Mouse (Mus musculus) limb, embryonic 13.5 days (tissue): ENCODE results near the gene Mus81. TPM values are rescaled to one million over a fixed set of nuclear protein-coding genes. Genes with fewer than 3 reads are reported as not detected.

Experiments used
- ATAC-seq: fragments of 200-750 bp; cut with Nextera tagmentation; 2 replicates; pipeline ENCODE4 v1.8.0; 2017; ENCODE audit warnings: low read depth, moderate number of reproducible peaks, moderate TSS enrichment; ENCODE audit not compliant: low FRiP score
- H3K27ac ChIP-seq: fragments of 300-500 bp; sonication (generic); 2 replicates; pipeline ENCODE4 v1.5.1; 2015; ENCODE audit warnings: inconsistent platforms, mild to moderate bottlenecking, moderate library complexity
- H3K27me3 ChIP-seq: fragments of 300-500 bp; sonication (generic); 2 replicates; pipeline ENCODE4 v1.6.1; 2015; ENCODE audit warnings: mild to moderate bottlenecking, inconsistent platforms
- H3K36me3 ChIP-seq: fragments of 300-500 bp; sonication (generic); 2 replicates; pipeline ENCODE4 v1.6.1; 2015; ENCODE audit warnings: inconsistent platforms, mild to moderate bottlenecking, moderate library complexity
- H3K4me1 ChIP-seq: fragments of 300-500 bp; sonication (generic); 2 replicates; pipeline ENCODE4 v1.6.1; 2015; ENCODE audit warnings: inconsistent platforms
- H3K4me2 ChIP-seq: fragments of 300-500 bp; sonication (generic); replicated peaks from 2 replicates; pipeline ENCODE4 v1.6.1; 2015; ENCODE audit warnings: inconsistent platforms, mild to moderate bottlenecking, moderate library complexity
- H3K4me3 ChIP-seq: fragments of 300-500 bp; sonication (generic); 2 replicates; pipeline ENCODE4 v1.5.1; 2015; ENCODE audit warnings: moderate library complexity, mild to moderate bottlenecking, inconsistent platforms
- H3K9ac ChIP-seq: fragments of 300-500 bp; sonication (generic); 2 replicates; pipeline ENCODE4 v1.6.1; 2015; ENCODE audit warnings: mild to moderate bottlenecking, inconsistent platforms
- H3K9me3 ChIP-seq: fragments of 300-500 bp; sonication (generic); 2 replicates; pipeline ENCODE4 v1.6.1; 2016; ENCODE audit warnings: inconsistent platforms
- WGBS: fragments of 180-500 bp; shearing (Covaris S2); methylation state at CpG from one replicate; pipeline ENCODE4 v1.1.7; 2015; 5-methylcytosine and 5-hydroxymethylcytosine counted together
- polyA plus RNA-seq: library from polyadenylated mRNA; unstranded; fragments of >200 nt; fragmentation: Nextera tagmentation; extraction: Ambion mirVana; gene quantifications from 2 replicates; pipeline ENCODE4 v1.2.1, GENCODE M21; 2015

Mus81 gene
- 40.5 and 42.8 TPM in 2 replicates for polyA plus RNA-seq

- no peaks in the 10 kb centered on the region for H3K27me3 ChIP-seq
- WGBS = under 1% methylated on average over 39 of the region's 39 CpGs
- H3K9me3 ChIP-seq = no peaks in the 10 kb centered on the region
- peak within 1 kb of the TSS; percentile 59 for H3K4me3 ChIP-seq
- H3K36me3 ChIP-seq = peaks cover 51% of the 10 kb centered on the region
- peak within 1 kb of the TSS; percentile 83 for H3K4me2 ChIP-seq
- H3K4me1 ChIP-seq = peaks cover 39% of the 10 kb centered on the region
- ATAC-seq = peak; percentile 77
- peak within 1 kb of the TSS; percentile 99 for H3K27ac ChIP-seq
- H3K9ac ChIP-seq = peak within 1 kb of the TSS; percentile 72
These were observed at the start of gene Mus81 for GRCm38 (mm10) chr19:5487768-5488550. Mus81 (minus strand) TSS chr19:5488402.

GRCm38 (mm10) chr19:5532520-5532919, 44.3 kb upstream of the Mus81 start:
- Histone ChIP-seq H3K4me2 (no peak overlapping the region), H3K9ac (no peak overlapping the region), H3K36me3 (no peaks in the 10 kb centered on the region), H3K9me3 (no peaks in the 10 kb centered on the region), H3K27me3 (0 out of 2 replicates have a peak, but pooled peaks cover 5% of the 10 kb centered on the region), H3K27ac (no peak overlapping the region), H3K4me1 (peaks cover 15% of the 10 kb centered on the region), H3K4me3 (no peak overlapping the region)
- 61% methylated on average over 8 of the region's 8 CpGs for whole genome bisulfite sequencing
- no peak for ATAC-seq

- 0 out of 2 replicates have a peak, but pooled peaks cover 5% of the 10 kb centered on the region for H3K27me3 ChIP-seq
- H3K9me3 ChIP-seq = no peaks in the 10 kb centered on the region
- no peak overlapping the region for H3K27ac ChIP-seq
- H3K4me3 ChIP-seq = no peak overlapping the region
- H3K36me3 ChIP-seq = no peaks in the 10 kb centered on the region
- peaks cover 15% of the 10 kb centered on the region for H3K4me1 ChIP-seq
- 61% methylated on average over 7 of the region's 7 CpGs for WGBS
- ATAC-seq = no peak
- H3K4me2 ChIP-seq = peak overlapping the region; percentile 54; the same call in 1 of the 2 replicates
- H3K9ac ChIP-seq = no peak overlapping the region
These were observed 41.9 kb upstream of the Mus81 start for GRCm38 (mm10) chr19:5530138-5530524.

- H3K4me2 ChIP-seq = peak overlapping the region; percentile 54
- H3K4me1 ChIP-seq = peaks cover 15% of the 10 kb centered on the region
- ATAC-seq = peak; percentile 93
- no peak overlapping the region for H3K27ac ChIP-seq
- H3K27me3 ChIP-seq = 0 out of 2 replicates have a peak, but pooled peaks cover 5% of the 10 kb centered on the region
- 16% methylated on average over 20 of the region's 20 CpGs for whole genome bisulfite sequencing
- no peaks in the 10 kb centered on the region for H3K36me3 ChIP-seq
- H3K4me3 ChIP-seq = no peak overlapping the region
- H3K9me3 ChIP-seq = no peaks in the 10 kb centered on the region
- no peak overlapping the region for H3K9ac ChIP-seq
These were observed 41.3 kb upstream of the Mus81 start for GRCm38 (mm10) chr19:5529325-5530137.

- no peaks in the 10 kb centered on the region for H3K36me3 ChIP-seq
- no peak overlapping the region for H3K27ac ChIP-seq
- no peak for ATAC-seq
These were observed 37.0 kb upstream of the Mus81 start for GRCm38 (mm10) chr19:5525204-5525603.

GRCm38 (mm10) chr19:5518721-5519120, 30.5 kb upstream of the Mus81 start:
- H3K36me3 ChIP-seq = no peaks in the 10 kb centered on the region
- no peaks in the 10 kb centered on the region for H3K9me3 ChIP-seq
- H3K4me2 ChIP-seq = no peak overlapping the region
- no peak for ATAC-seq
- no peaks in the 10 kb centered on the region for H3K4me1 ChIP-seq
- no peak overlapping the region for H3K27ac ChIP-seq
- H3K4me3 ChIP-seq = no peak overlapping the region
- WGBS = 88% methylated on average over 3 of the region's 3 CpGs
- no peak overlapping the region for H3K9ac ChIP-seq
- H3K27me3 ChIP-seq = no peaks in the 10 kb centered on the region

More at GRCm38 (mm10) chr19:5525204-5525603, 37.0 kb upstream of the Mus81 start:
- no peak overlapping the region for H3K4me2 ChIP-seq
- no peak overlapping the region for H3K9ac ChIP-seq
- no peak overlapping the region for H3K4me3 ChIP-seq
- H3K27me3 ChIP-seq = 0 out of 2 replicates have a peak, but pooled peaks cover 2% of the 10 kb centered on the region
- WGBS = 73% methylated on average over 5 of the region's 5 CpGs
- no peaks in the 10 kb centered on the region for H3K9me3 ChIP-seq
- H3K4me1 ChIP-seq = peaks cover 14% of the 10 kb centered on the region

- Histone ChIP-seq H3K36me3 (no peaks in the 10 kb centered on the region), H3K27me3 (no peaks in the 10 kb centered on the region), H3K4me3 (no peak overlapping the region), H3K9ac (no peak overlapping the region), H3K4me2 (no peak overlapping the region), H3K27ac (no peak overlapping the region), H3K9me3 (0 out of 2 replicates have a peak, but pooled peaks cover 5% of the 10 kb centered on the region), H3K4me1 (no peaks in the 10 kb centered on the region)
- ATAC-seq = no peak
- WGBS = 82% methylated on average over 8 of the region's 8 CpGs
These were observed 28.8 kb upstream of the Mus81 start for GRCm38 (mm10) chr19:5516906-5517505.

GRCm38 (mm10) chr19:5515840-5516777, 27.9 kb upstream of the Mus81 start:
- 84% methylated on average over 7 of the region's 7 CpGs for WGBS
- peaks cover 3% of the 10 kb centered on the region for H3K4me1 ChIP-seq

GRCm38 (mm10) chr19:5513005-5513349, 24.8 kb upstream of the Mus81 start:
- Histone ChIP-seq H3K27me3 (no peaks in the 10 kb centered on the region), H3K4me3 (no peak overlapping the region)

More at GRCm38 (mm10) chr19:5515840-5516777, 27.9 kb upstream of the Mus81 start:
- H3K9ac ChIP-seq = no peak overlapping the region
- no peak overlapping the region for H3K4me3 ChIP-seq
- no peak overlapping the region; the same call in 1 of the 2 replicates for H3K27ac ChIP-seq
- H3K9me3 ChIP-seq = 0 out of 2 replicates have a peak, but pooled peaks cover 5% of the 10 kb centered on the region
- no peak for ATAC-seq
- no peak overlapping the region for H3K4me2 ChIP-seq
- H3K27me3 ChIP-seq = no peaks in the 10 kb centered on the region
- H3K36me3 ChIP-seq = no peaks in the 10 kb centered on the region

GRCm38 (mm10) chr19:5512091-5513004, 24.1 kb upstream of the Mus81 start:
- no peak for ATAC-seq
- Histone ChIP-seq H3K27me3 (no peaks in the 10 kb centered on the region), H3K4me1 (peaks cover 16% of the 10 kb centered on the region), H3K4me2 (no peak overlapping the region), H3K36me3 (no peaks in the 10 kb centered on the region), H3K9me3 (peaks cover 9% of the 10 kb centered on the region), H3K9ac (no peak overlapping the region), H3K27ac (no peak overlapping the region), H3K4me3 (no peak overlapping the region)
- WGBS = 82% methylated on average over 12 of the region's 12 CpGs

More at GRCm38 (mm10) chr19:5513005-5513349, 24.8 kb upstream of the Mus81 start:
- no peak for ATAC-seq
- 86% methylated on average over 3 of the region's 3 CpGs for WGBS
- peaks cover 16% of the 10 kb centered on the region for H3K4me1 ChIP-seq
- H3K9ac ChIP-seq = no peak overlapping the region
- H3K9me3 ChIP-seq = peaks cover 9% of the 10 kb centered on the region
- no peaks in the 10 kb centered on the region for H3K36me3 ChIP-seq
- H3K4me2 ChIP-seq = no peak overlapping the region
- H3K27ac ChIP-seq = no peak overlapping the region
